Mouse (Mus musculus): Measurements from ENCODE around the gene Stoml2.

DNA sequence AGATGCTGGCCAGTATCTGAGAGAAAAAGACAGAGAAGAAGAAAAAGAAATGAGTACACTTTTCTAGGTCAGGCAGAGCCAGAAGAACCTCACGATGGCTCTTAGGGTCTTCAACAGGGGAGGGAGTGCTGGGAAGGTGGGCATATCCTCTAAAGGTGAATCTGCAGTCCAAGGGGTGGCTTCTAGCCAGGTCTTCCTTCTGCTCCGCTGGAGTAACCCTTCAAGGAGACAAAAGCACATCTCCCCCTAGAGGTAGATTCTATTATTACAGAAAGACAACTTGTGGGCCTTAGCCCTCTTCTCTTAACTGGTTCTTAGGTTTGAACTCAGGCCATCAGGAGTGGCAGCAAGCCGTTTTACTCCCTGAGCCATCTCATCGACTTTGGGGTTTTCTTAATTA is 21.1 kb upstream of the Stoml2 start:
- TF ChIP-seq GATA1 (IDR thresholded peaks at IDR 0.05; ENCODE audit: low read length) (no peak), TAL1 (IDR thresholded peaks at IDR 0.05; ENCODE audit: low read length) (no peak)

All from erythroblast, embryonic 14.5 days (primary cell).